Mouse (Mus musculus) C2C12 (cell line): ENCODE measurements around the gene Plcg2.

Experiments used
- CTCF ChIP-seq: IDR thresholded peaks from one replicate; pipeline ENCODE4 v1.5.1; 2011; ENCODE audit not compliant: control insufficient read depth, insufficient read depth, insufficient read length
- FOSL1 ChIP-seq: IDR thresholded peaks from one replicate; pipeline ENCODE4 v1.8.0; 2011; ENCODE audit warnings: mild to moderate bottlenecking, low read length; ENCODE audit not compliant: poor library complexity, insufficient read depth, severe bottlenecking
- MYOD1 ChIP-seq: IDR thresholded peaks from one replicate; pipeline ENCODE4 v1.6.1; 2011; ENCODE audit warnings: low read depth; ENCODE audit not compliant: control insufficient read depth, insufficient read length
- MYOG ChIP-seq: IDR thresholded peaks from one replicate; pipeline ENCODE4 v1.6.1; 2011; ENCODE audit not compliant: control insufficient read depth, insufficient read length; ENCODE audit errors: extremely low read depth
- USF1 ChIP-seq: IDR thresholded peaks from one replicate; pipeline ENCODE4 v1.6.1; 2011; ENCODE audit warnings: low read depth, mild to moderate bottlenecking, control low read depth, moderate library complexity

GRCm38 (mm10) chr8:117546386-117546785, 48.3 kb downstream of the Plcg2 start:
- TF ChIP-seq CTCF (no peak), MYOG (no peak), USF1 (no peak), MYOD1 (no peak), FOSL1 (no peak)
